Mouse (Mus musculus) natural killer cell, adult 2 months (primary cell): Measurements from ENCODE around the gene Prpf8.
"Not testable (repeated sequence)": the region's sequence is repeated elsewhere in the genome, so short reads cannot be mapped to it uniquely, and the experiment has no call there.

ENCODE experiments used
- DNase-seq, 2 experiments: peaks; one replicate each; pipeline ENCODE4 v3.0.0; 2022; ENCODE audit warnings: low spot score in 2 of 2

The Prpf8 gene

DNA sequence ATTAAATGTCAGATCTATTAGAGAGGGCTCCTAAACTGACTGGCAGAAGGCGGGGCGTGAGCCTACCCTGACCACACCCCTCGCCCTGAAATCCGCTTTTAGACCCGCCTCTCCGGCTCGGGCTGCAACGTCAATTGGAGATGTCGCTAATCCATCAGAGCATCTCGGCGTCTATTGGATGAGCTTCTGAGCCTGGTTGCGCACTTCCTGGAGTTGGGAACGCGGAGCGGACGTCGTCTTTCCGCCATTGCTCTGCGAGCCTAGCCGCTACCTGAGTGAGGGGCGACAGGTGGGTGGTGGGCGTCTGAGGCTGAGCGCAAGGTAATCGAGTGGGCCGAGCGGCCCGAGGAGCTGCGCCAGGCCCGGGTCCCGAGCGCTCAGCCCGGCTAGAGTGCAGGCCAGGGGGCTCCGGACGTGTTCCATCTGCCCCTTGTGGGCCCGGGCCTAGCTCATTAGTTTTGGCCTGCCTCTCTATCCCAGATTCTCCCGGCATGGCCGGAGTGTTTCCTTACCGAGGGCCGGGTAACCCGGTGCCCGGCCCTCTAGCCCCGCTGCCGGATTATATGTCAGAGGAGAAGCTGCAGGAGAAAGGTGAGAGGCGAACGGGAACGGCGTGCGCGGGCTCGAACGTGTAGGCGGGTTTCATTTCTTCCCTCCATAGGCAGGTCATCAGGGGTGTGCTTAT, at the start of gene Prpf8:
Prpf8 (plus strand) TSS at position 216 of the 685 bp plus-strand sequence.
- peak; percentile 98 for DNase-seq

- no peak for DNase-seq
Measured at GRCm38 (mm10) chr11:75438194-75438593, 48.4 kb upstream of the Prpf8 start.

- DNase-seq = no peak
Measured at GRCm38 (mm10) chr11:75438804-75439203, 47.8 kb upstream of the Prpf8 start.

DNA sequence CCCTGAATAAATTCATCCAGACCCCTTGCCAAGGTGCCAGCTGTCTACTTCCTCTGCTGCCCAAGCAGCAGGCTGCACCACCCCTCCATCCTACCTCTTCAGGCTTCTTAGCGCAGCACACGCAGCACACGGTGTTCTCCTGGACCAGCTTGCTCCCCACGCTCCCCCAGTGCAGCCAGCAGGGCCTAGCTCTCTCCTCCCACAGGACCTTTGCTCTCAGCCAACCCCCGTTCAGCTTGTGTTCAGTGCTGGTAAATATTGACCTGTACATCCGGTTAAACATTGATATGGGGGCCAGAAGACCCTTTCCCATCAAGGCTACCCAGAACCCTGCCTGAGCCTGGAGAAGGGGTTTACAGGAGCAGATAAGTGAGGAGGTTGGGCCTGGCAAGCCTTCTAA, 47.3 kb upstream of the Prpf8 start, which contains the start of gene Serpinf2:
Serpinf2 (minus strand) TSS at position 229 of the 400 bp plus-strand sequence.
- DNase-seq = no peak

- DNase-seq = no peak
Measured at GRCm38 (mm10) chr11:75439951-75440350, 46.7 kb upstream of the Prpf8 start.

GRCm38 (mm10) chr11:75441034-75441433, 45.6 kb upstream of the Prpf8 start:
- no peak for DNase-seq

DNA sequence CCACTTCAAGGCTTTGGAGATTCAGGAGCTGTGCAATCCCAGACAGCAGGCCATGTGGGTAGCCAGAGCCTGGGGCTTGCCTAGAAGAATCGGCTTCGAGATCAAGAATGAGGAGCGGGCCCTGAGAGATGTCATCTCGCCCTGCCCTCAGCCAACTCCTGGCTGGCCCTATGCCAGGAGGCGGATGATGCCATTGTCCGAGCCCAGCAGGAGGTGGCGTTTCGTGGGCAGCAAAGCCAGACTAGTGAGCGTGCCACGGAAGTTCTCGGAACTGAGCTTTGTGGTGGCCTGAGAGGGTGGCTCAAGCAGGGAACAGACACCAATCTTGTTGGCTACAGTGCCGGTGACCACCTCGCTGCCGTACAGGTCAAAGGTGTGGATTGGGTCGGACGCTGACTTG, 45.0 kb upstream of the Prpf8 start:
- no peak for DNase-seq

DNA sequence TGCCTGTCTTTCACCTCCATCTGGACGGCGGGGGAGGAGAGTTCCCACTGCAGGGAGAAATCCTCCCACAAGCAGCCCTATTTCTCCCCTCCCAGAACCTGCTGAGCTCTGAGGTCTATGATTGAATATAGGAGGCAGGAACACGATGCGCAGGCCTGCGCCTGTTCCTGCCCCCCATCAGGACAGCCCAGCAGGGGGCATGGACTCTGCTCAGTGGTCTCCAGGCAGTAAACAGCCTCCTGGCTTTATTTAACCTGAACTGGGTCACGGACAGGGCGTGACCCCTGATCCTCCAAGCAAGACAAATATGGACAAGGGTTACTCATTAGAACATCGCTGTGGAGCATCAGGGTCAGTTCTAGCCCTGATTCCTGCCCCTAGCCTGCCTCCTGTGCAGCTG, 42.9 kb upstream of the Prpf8 start:
- no peak for DNase-seq

DNA sequence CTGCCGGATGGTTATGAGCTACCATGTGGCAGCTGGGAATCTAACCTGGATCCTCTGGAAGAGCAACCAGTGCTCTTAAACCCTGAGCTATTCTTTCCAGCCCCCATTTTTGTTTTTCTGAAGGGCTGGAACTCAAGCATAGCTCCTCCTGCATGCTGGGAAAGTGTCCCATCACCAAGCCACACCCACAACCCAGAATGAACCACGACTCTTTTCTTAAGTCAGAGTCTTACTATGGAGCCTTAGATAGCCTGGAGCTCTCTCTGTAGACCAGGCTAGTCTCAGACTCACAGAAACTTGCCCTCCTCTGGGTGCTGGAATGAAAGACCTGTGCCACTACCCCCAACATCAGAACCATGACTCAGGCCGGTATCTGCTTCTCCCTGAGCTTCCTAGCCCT, 38.0 kb upstream of the Prpf8 start:
- no peak for DNase-seq

- no peak for DNase-seq
Measured at GRCm38 (mm10) chr11:75449695-75450094, 36.9 kb upstream of the Prpf8 start.

- DNase-seq = no peak
Measured at GRCm38 (mm10) chr11:75450304-75450908, 36.2 kb upstream of the Prpf8 start.

- no peak for DNase-seq
Measured at GRCm38 (mm10) chr11:75450936-75451335, 35.7 kb upstream of the Prpf8 start.

GRCm38 (mm10) chr11:75452081-75452480, 34.5 kb upstream of the Prpf8 start:
- DNase-seq = no peak

- DNase-seq = no peak
Measured at GRCm38 (mm10) chr11:75452812-75453557, 33.6 kb upstream of the Prpf8 start.

DNA sequence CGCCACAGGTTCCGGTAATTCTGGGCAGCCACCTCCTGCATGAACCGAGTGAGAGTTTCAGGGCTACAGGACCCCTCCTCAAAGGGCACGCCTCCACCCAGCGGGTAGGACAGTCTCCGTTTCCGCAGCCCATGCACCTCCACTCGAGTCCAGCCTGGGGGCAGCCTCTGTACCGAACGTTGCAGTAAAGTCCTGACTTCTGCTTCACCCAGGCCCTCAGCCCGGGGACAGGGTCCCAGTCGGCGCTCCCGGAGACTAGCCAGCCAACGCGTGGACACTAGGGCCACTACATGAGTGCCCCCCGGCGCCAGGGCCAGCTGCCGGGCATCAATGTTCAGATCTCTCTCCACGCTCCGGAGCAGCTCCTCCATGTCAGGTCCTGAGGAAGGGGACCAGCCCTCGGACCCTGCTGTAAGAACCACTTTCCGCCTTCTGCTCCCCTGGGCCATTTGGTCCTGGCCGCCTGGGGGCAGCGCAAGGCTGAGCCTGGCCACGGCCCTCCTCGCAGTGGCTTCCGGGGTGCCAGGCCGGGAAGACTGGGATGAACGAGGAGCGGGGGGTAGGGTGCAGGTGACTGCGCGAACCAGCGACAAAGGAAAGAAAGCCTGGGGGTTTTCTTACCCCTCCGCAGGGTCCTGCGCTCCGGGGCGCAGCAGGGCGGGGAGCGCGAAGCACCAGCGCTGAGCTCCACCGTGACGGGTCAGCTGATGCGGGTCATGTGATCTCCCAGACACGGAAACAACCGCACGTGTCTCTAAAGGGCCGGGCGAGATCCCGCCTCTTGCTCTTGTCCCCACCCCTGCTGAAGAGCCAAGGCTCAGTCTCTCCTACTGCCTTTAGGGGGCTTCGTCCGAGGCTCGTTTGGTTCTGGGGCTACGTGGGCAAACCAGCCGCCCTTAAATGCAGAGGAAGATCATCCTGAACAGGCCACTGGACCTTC, 32.4 kb upstream of the Prpf8 start, which contains the start of gene Wdr81:
Wdr81 (minus strand) TSS at position 727 of the 940 bp plus-strand sequence.
- peak; percentile 83 to 90 for DNase-seq

DNA sequence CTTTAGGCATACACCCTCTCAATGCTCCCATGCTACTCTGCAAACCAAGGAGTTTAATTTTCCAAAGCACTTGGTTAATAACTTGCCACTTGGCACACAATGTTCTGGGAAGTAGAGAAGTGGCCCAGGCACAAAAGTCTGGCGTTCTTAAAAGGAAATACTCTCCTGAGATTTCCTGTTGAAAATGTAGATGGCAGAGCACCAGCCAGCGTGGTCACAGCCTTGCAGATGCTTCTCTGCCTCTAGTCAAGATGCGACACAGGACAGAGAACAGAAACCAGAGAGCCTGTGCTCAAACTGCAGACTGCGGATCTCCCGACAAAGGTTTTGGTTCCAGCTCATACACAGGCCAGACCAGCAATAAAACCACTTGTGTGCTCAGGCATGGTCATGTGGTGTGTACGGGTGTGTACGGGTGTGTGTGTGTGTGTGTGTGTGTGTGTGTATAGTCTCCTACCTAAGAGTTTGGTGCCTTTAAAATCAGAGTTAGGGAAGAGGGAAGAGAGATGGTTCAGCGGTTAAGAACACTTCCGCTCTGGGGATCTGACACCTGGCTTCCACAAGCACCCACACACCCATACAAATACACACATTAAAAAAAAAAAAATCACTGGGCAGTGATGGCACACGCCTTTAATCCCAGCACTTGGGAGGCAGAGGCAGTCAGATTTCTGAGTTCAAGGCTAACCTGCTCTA, 31.4 kb upstream of the Prpf8 start:
- peak in 1 of 2 experiments; percentile 55 for DNase-seq

GRCm38 (mm10) chr11:75455971-75456370, 30.6 kb upstream of the Prpf8 start:
- not testable (repeated sequence) for DNase-seq

- DNase-seq = peak in 1 of 2 experiments; percentile 19
Measured at GRCm38 (mm10) chr11:75456440-75456871, 30.2 kb upstream of the Prpf8 start.

DNA sequence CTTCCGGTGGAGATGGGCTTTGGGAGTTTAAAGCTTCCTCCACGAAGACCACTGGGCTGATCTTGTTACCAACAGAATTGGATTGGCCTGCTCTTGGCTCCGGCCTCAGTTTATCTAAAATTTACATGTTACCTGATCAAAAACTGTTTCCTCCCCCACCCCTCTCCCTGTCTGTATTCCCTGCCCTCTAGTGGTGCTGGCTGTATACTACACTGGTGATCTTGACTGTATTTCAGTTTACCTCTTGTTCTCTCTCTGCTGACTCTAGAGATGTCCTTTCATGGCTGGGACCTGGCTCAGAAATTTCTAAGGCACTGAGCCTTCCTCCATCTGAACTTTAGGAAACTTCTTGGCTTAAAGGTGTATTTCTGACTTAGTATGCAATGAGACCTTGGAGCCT, 28.4 kb upstream of the Prpf8 start:
- DNase-seq = peak; percentile 30 to 43

DNA sequence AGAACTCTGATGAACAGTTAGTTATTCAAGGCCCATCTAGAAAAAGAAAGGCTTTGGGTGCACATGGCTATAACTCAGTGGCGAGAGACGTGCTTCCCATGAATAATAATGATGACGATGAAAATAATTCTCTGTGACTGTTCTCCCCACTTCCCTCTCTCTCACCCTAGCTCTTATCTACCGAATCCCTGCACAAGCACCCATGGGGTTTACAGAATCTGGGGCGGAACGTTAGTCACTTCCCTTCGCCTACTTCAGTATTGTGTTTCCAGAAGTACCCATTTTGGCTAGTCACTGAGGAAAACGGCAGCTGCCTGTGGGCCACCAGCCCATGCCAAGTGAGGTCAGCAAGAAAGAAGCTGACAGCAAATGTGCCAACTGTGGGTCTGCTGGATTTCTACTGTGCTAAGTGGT, 28.0 kb upstream of the Prpf8 start:
- DNase-seq = no peak
